Mouse (Mus musculus): ENCODE measurements at regions not wholly inside any gene's neighbourhood (a gene's known extent, or its start where the extent isn't known, plus 50 kb on each side); places are given as distances from the start of the nearest gene placed in this dataset.
"Not testable (repeated sequence)": the region's sequence is repeated elsewhere in the genome, so short reads cannot be mapped to it uniquely, and the experiment has no call there.

GRCm38 (mm10) chr3:33350986-33351385 lies 207.9 kb upstream of the Pex5l start:
- H3K9ac ChIP-seq (ENCODE audit: low read length), result no peak overlapping the region
- no peaks in the 10 kb centered on the region for H3K36me3 ChIP-seq (ENCODE audit: control insufficient read depth, insufficient read depth, low read length)
- no peaks in the 10 kb centered on the region for H3K27me3 ChIP-seq (ENCODE audit: control insufficient read depth, insufficient read depth, low read length)
- no peak for DNase-seq (ENCODE audit: low spot score)
- H3K27ac ChIP-seq (ENCODE audit: low read depth, low read length), result no peak overlapping the region
- WGBS, result 78% methylated on average over 6 of the region's 6 CpGs
- H3K4me1 ChIP-seq (ENCODE audit: control insufficient read depth, insufficient read depth, low read length), result no peaks in the 10 kb centered on the region
- H3K4me3 ChIP-seq (ENCODE audit: low read depth, low read length), result no peak overlapping the region
- no peak overlapping the region for H3K4me2 ChIP-seq (ENCODE audit: low read depth)
- no peaks in the 10 kb centered on the region for H3K9me3 ChIP-seq (ENCODE audit: control insufficient read depth, low read length)
- ATAC-seq (ENCODE audit: insufficient read depth, low FRiP score, low TSS enrichment), result no peak

DNA sequence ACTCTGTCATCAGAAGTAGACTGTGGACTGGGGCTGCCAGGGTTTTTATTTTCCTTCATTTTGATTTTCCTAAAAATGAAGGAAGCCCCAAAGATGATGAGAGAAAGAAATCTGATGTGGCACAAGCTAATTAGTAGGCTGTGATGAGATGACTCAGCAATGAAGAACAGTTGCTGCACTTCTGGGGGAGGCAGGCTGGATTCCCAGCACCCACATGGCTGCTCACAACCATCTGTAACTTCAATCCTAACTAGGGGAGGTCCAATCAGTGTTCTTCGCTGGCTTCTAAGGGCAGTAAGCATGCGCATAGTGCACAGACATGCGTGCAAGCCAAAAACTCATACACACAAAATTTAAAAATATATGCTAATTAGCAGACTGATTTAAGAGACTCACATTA lies 191.0 kb upstream of the Pex5l start:
- Histone ChIP-seq H3K9ac (ENCODE audit: low read length) (no peak overlapping the region), H3K4me3 (ENCODE audit: low read depth, low read length) (no peak overlapping the region), H3K4me2 (ENCODE audit: low read depth) (no peak overlapping the region), H3K9me3 (ENCODE audit: control insufficient read depth, low read length) (no peaks in the 10 kb centered on the region), H3K27me3 (ENCODE audit: control insufficient read depth, insufficient read depth, low read length) (no peaks in the 10 kb centered on the region), H3K27ac (ENCODE audit: low read depth, low read length) (no peak overlapping the region), H3K4me1 (ENCODE audit: control insufficient read depth, insufficient read depth, low read length) (no peaks in the 10 kb centered on the region), H3K36me3 (ENCODE audit: control insufficient read depth, insufficient read depth, low read length) (no peaks in the 10 kb centered on the region)
- 94% methylated on average over 3 of the region's 3 CpGs for WGBS
- DNase-seq (ENCODE audit: low spot score) (no peak), ATAC-seq (ENCODE audit: insufficient read depth, low FRiP score, low TSS enrichment) (no peak)

- not testable (repeated sequence) for H3K4me2 ChIP-seq (ENCODE audit: low read depth); H3K36me3 ChIP-seq (ENCODE audit: control insufficient read depth, insufficient read depth, low read length); H3K27me3 ChIP-seq (ENCODE audit: control insufficient read depth, insufficient read depth, low read length); H3K4me3 ChIP-seq (ENCODE audit: low read depth, low read length); DNase-seq (ENCODE audit: low spot score); H3K9ac ChIP-seq (ENCODE audit: low read length); H3K9me3 ChIP-seq (ENCODE audit: control insufficient read depth, low read length); ATAC-seq (ENCODE audit: insufficient read depth, low FRiP score, low TSS enrichment); H3K27ac ChIP-seq (ENCODE audit: low read depth, low read length); H3K4me1 ChIP-seq (ENCODE audit: control insufficient read depth, insufficient read depth, low read length)
- WGBS, result 82% methylated on average over 1 of the region's 1 CpGs
Measured at GRCm38 (mm10) chr3:33317691-33318090, 174.6 kb upstream of the Pex5l start.

DNA sequence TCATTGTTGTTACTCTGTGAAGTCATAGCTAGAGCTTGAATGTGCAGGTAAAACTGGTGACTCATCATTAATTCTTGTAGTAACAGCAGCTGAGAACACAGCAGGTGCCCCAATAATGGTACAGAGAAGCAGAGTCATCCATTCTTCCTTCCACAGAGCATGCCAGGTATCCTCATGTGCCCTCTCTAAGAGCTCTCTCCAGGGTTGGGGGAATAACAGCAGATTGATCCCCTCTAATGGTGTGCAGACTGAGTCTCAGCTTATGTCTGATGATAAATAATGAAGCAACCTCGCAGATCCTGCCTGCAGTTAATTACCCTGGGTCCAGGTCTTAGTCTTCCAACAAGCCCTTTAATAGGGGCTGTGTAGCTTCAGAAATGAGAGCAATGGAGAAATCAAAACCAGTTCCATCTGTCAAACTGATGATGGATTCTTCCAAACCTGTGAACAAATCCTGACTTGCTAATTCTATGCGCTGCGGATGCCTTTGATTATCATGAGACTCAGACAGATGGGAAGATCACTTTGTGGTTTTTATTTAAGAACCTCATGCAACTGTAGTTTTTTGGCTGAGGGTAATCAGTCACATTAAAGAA lies 169.3 kb upstream of the Pex5l start:
- Histone ChIP-seq H3K27me3 (ENCODE audit: control insufficient read depth, insufficient read depth, low read length) (no peaks in the 10 kb centered on the region), H3K4me1 (ENCODE audit: control insufficient read depth, insufficient read depth, low read length) (no peaks in the 10 kb centered on the region), H3K27ac (ENCODE audit: low read depth, low read length) (no peak overlapping the region), H3K4me2 (ENCODE audit: low read depth) (no peak overlapping the region), H3K9ac (ENCODE audit: low read length) (no peak overlapping the region), H3K4me3 (ENCODE audit: low read depth, low read length) (no peak overlapping the region), H3K36me3 (ENCODE audit: control insufficient read depth, insufficient read depth, low read length) (no peaks in the 10 kb centered on the region), H3K9me3 (ENCODE audit: control insufficient read depth, low read length) (no peaks in the 10 kb centered on the region)
- no peak for DNase-seq (ENCODE audit: low spot score)
- 82% methylated on average over 3 of the region's 3 CpGs for WGBS
- no peak for ATAC-seq (ENCODE audit: insufficient read depth, low FRiP score, low TSS enrichment)

GRCm38 (mm10) chr3:33308212-33308611 lies 165.2 kb upstream of the Pex5l start:
- WGBS, result 46% methylated on average over 2 of the region's 2 CpGs
- Histone ChIP-seq H3K9me3 (ENCODE audit: control insufficient read depth, low read length) (no peaks in the 10 kb centered on the region), H3K4me2 (ENCODE audit: low read depth) (no peak overlapping the region), H3K27ac (ENCODE audit: low read depth, low read length) (no peak overlapping the region), H3K36me3 (ENCODE audit: control insufficient read depth, insufficient read depth, low read length) (no peaks in the 10 kb centered on the region), H3K9ac (ENCODE audit: low read length) (no peak overlapping the region), H3K27me3 (ENCODE audit: control insufficient read depth, insufficient read depth, low read length) (no peaks in the 10 kb centered on the region), H3K4me3 (ENCODE audit: low read depth, low read length) (no peak overlapping the region), H3K4me1 (ENCODE audit: control insufficient read depth, insufficient read depth, low read length) (no peaks in the 10 kb centered on the region)
- ATAC-seq (ENCODE audit: insufficient read depth, low FRiP score, low TSS enrichment), result no peak
- DNase-seq (ENCODE audit: low spot score), result no peak

DNA sequence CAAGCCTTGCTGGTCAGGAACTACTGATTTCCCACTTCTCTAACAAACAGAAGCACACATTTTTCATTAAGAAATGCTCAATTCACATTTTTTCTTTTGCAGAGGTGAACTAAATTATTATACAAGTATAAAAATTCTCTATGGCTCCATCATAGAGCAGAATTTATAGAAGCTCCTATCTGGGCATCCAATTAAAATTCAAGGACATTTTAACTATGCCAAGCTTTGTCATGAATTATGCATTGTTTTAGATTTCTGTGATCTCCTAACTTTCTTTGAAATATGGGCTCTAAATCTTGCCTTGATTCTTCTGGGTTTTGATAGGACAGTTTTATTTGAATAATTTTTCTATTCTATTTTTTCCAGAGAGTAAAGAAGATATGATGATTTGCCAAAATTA lies 163.1 kb upstream of the Pex5l start:
- no peak for DNase-seq (ENCODE audit: low spot score)
- H3K9ac ChIP-seq (ENCODE audit: low read length), result no peak overlapping the region
- no peaks in the 10 kb centered on the region for H3K36me3 ChIP-seq (ENCODE audit: control insufficient read depth, insufficient read depth, low read length)
- no peak for ATAC-seq (ENCODE audit: insufficient read depth, low FRiP score, low TSS enrichment)
- no peaks in the 10 kb centered on the region for H3K9me3 ChIP-seq (ENCODE audit: control insufficient read depth, low read length)
- H3K27me3 ChIP-seq (ENCODE audit: control insufficient read depth, insufficient read depth, low read length), result no peaks in the 10 kb centered on the region
- H3K27ac ChIP-seq (ENCODE audit: low read depth, low read length), result no peak overlapping the region
- H3K4me3 ChIP-seq (ENCODE audit: low read depth, low read length), result no peak overlapping the region
- no peak overlapping the region for H3K4me2 ChIP-seq (ENCODE audit: low read depth)
- H3K4me1 ChIP-seq (ENCODE audit: control insufficient read depth, insufficient read depth, low read length), result no peaks in the 10 kb centered on the region

DNA sequence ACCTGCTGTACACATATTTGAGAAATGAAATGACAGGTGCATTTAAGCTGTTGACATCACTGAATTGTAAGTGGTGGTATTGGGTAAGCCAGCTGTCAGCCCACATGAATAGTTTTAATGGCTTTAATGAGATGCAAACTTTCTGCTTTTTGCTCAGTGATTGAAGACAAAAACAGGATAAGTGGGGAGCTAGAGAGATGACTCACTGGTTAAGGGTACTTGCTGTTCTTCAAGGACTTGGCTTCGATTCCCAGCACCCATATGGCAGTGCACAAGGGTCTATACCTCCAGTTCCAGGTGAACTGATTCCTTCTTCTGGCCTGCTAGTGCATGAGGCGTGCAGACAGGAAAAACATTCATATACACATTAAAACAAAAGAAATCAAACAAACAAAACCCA lies 162.7 kb upstream of the Pex5l start:
- no peak overlapping the region for H3K9ac ChIP-seq (ENCODE audit: low read length)
- H3K4me1 ChIP-seq (ENCODE audit: control insufficient read depth, insufficient read depth, low read length), result no peaks in the 10 kb centered on the region
- no peak overlapping the region for H3K27ac ChIP-seq (ENCODE audit: low read depth, low read length)
- no peaks in the 10 kb centered on the region for H3K36me3 ChIP-seq (ENCODE audit: control insufficient read depth, insufficient read depth, low read length)
- H3K27me3 ChIP-seq (ENCODE audit: control insufficient read depth, insufficient read depth, low read length), result no peaks in the 10 kb centered on the region
- 77% methylated on average over 2 of the region's 2 CpGs for WGBS
- ATAC-seq (ENCODE audit: insufficient read depth, low FRiP score, low TSS enrichment) (no peak), DNase-seq (ENCODE audit: low spot score) (no peak)
- no peak overlapping the region for H3K4me3 ChIP-seq (ENCODE audit: low read depth, low read length)
- no peaks in the 10 kb centered on the region for H3K9me3 ChIP-seq (ENCODE audit: control insufficient read depth, low read length)
- no peak overlapping the region for H3K4me2 ChIP-seq (ENCODE audit: low read depth)

DNA sequence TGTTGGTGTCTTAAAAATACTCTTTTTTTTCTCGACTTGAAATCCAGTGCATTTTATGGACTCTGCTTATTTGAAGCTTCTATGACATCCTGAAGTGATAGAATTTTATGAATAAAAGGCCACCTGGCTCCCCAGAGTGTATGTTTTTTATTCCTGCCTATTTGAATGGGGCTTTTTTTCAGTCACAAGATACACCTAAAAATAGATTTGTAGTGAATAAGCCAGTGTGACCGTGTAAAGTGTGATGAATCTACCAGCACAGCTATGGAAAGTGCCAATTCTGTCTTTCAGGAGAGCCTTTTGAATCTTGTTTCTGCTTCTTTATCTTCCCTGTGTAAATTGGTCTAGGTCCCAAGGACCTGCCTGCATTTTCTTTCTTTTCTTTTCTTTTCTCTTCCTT lies 119.8 kb upstream of the Pex5l start:
- no peaks in the 10 kb centered on the region for H3K27me3 ChIP-seq (ENCODE audit: control insufficient read depth, insufficient read depth, low read length)
- ATAC-seq (ENCODE audit: insufficient read depth, low FRiP score, low TSS enrichment) (no peak), DNase-seq (ENCODE audit: low spot score) (no peak)
- H3K4me3 ChIP-seq (ENCODE audit: low read depth, low read length), result no peak overlapping the region
- 67% methylated on average over 2 of the region's 2 CpGs for WGBS
- no peaks in the 10 kb centered on the region for H3K9me3 ChIP-seq (ENCODE audit: control insufficient read depth, low read length)
- H3K4me2 ChIP-seq (ENCODE audit: low read depth), result no peak overlapping the region
- H3K9ac ChIP-seq (ENCODE audit: low read length), result no peak overlapping the region
- H3K36me3 ChIP-seq (ENCODE audit: control insufficient read depth, insufficient read depth, low read length), result no peaks in the 10 kb centered on the region
- no peaks in the 10 kb centered on the region for H3K4me1 ChIP-seq (ENCODE audit: control insufficient read depth, insufficient read depth, low read length)
- H3K27ac ChIP-seq (ENCODE audit: low read depth, low read length), result no peak overlapping the region

- DNase-seq (ENCODE audit: low spot score), result peak; percentile 51
- Histone ChIP-seq H3K27ac (ENCODE audit: low read depth, low read length) (no peak overlapping the region), H3K9me3 (ENCODE audit: control insufficient read depth, low read length) (no peaks in the 10 kb centered on the region), H3K4me2 (ENCODE audit: low read depth) (no peak overlapping the region), H3K36me3 (ENCODE audit: control insufficient read depth, insufficient read depth, low read length) (no peaks in the 10 kb centered on the region), H3K27me3 (ENCODE audit: control insufficient read depth, insufficient read depth, low read length) (no peaks in the 10 kb centered on the region), H3K4me1 (ENCODE audit: control insufficient read depth, insufficient read depth, low read length) (no peaks in the 10 kb centered on the region), H3K4me3 (ENCODE audit: low read depth, low read length) (no peak overlapping the region), H3K9ac (ENCODE audit: low read length) (no peak overlapping the region)
- 36% methylated on average over 2 of the region's 2 CpGs for WGBS
- peak; percentile 42; the same call in 1 of the 2 replicates for ATAC-seq (ENCODE audit: insufficient read depth, low FRiP score, low TSS enrichment)
Measured at GRCm38 (mm10) chr3:33219271-33220065, 76.4 kb upstream of the Pex5l start.

All from neural tube, embryonic 11.5 days (tissue).